Mouse (Mus musculus) large intestine, adult 2 months (tissue): ENCODE results near the gene Ypel3. TPM values are rescaled to one million over a fixed set of nuclear protein-coding genes. Genes with fewer than 3 reads are reported as not detected.

Experiments used
- DNase-seq: peaks from one replicate; pipeline ENCODE4 v3.0.0-alpha.2; 2012; ENCODE audit warnings: low read depth, low spot score
- WGBS: fragments of 180-500 bp; shearing (Covaris S2); methylation state at CpG from one replicate; pipeline ENCODE4 v1.1.7; 2018; 5-methylcytosine and 5-hydroxymethylcytosine counted together
- polyA plus RNA-seq: library from polyadenylated mRNA; depleted of rRNA; stranded (reverse); fragments of >200 nt; gene quantifications from 2 replicates; pipeline ENCODE4 v1.2.3, GENCODE M21; 2012; rRNA removed

The Ypel3 gene
- polyA plus RNA-seq, 1 experiment: 84.4 TPM

GRCm38 (mm10) chr7:126803751-126804150 is 27.0 kb downstream of the Ypel3 start:
- DNase-seq: no peak

GRCm38 (mm10) chr7:126806956-126807355 is 30.2 kb downstream of the Ypel3 start:
- DNase-seq: peak; percentile 90
- 24% methylated on average over 6 of the region's 6 CpGs for WGBS

- DNase-seq: no peak
- WGBS: 45% methylated on average over 4 of the region's 4 CpGs
Observed at GRCm38 (mm10) chr7:126807405-126807804, 30.6 kb downstream of the Ypel3 start.

GRCm38 (mm10) chr7:126808703-126809455 is 32.1 kb downstream of the Ypel3 start:
- under 1% methylated on average over 43 of the region's 43 CpGs for WGBS

GRCm38 (mm10) chr7:126809723-126810369 is 33.1 kb downstream of the Ypel3 start:
- no peak for DNase-seq
- WGBS: 56% methylated on average over 5 of the region's 5 CpGs

More at GRCm38 (mm10) chr7:126808703-126809455, 32.1 kb downstream of the Ypel3 start:
- no peak for DNase-seq

- no peak for DNase-seq
- WGBS: 46% methylated on average over 8 of the region's 8 CpGs
Observed at GRCm38 (mm10) chr7:126815726-126816222, 39.0 kb downstream of the Ypel3 start.

- 62% methylated on average over 8 of the region's 8 CpGs for WGBS
- DNase-seq: no peak
Observed at GRCm38 (mm10) chr7:126816494-126816893, 39.7 kb downstream of the Ypel3 start.

- no peak for DNase-seq
- 84% methylated on average over 7 of the region's 7 CpGs for WGBS
Observed at GRCm38 (mm10) chr7:126817595-126817994, 40.8 kb downstream of the Ypel3 start.

- WGBS: 10% methylated on average over 1 of the region's 1 CpGs
- no peak for DNase-seq
Observed at GRCm38 (mm10) chr7:126818818-126819217, 42.1 kb downstream of the Ypel3 start.

- no peak for DNase-seq
- 26% methylated on average over 7 of the region's 7 CpGs for WGBS
Observed at GRCm38 (mm10) chr7:126821835-126822511, 45.2 kb downstream of the Ypel3 start.

GRCm38 (mm10) chr7:126822741-126823140 is 46.0 kb downstream of the Ypel3 start:
- DNase-seq: no peak
- 41% methylated on average over 9 of the region's 9 CpGs for WGBS

GRCm38 (mm10) chr7:126823202-126823711 is 46.5 kb downstream of the Ypel3 start:
- DNase-seq: no peak
- WGBS: 3% methylated on average over 12 of the region's 19 CpGs

- 18% methylated on average over 10 of the region's 10 CpGs for WGBS
Observed at GRCm38 (mm10) chr7:126823940-126824339, 47.2 kb downstream of the Ypel3 start.

GRCm38 (mm10) chr7:126825403-126825802 is 48.6 kb downstream of the Ypel3 start:
- DNase-seq: no peak
- 24% methylated on average over 8 of the region's 8 CpGs for WGBS

More at GRCm38 (mm10) chr7:126823940-126824339, 47.2 kb downstream of the Ypel3 start:
- no peak for DNase-seq

- WGBS: 62% methylated on average over 5 of the region's 5 CpGs
- DNase-seq: no peak
Observed at GRCm38 (mm10) chr7:126825952-126826351, 49.2 kb downstream of the Ypel3 start.

Other genes with a start within 250 kb of the Ypel3 start
- 89.5 and 103 TPM in 2 replicates for gene Eif3c, start 210.5 kb upstream of the Ypel3 start, polyA plus RNA-seq
- 1.6 and 3.5 TPM in 2 replicates for gene Apobr, start 192.0 kb upstream of the Ypel3 start, polyA plus RNA-seq
- gene Cln3, start 191.1 kb upstream of the Ypel3 start, polyA plus RNA-seq: 35.0 and 37.1 TPM in 2 replicates
- gene Il27, start 182.0 kb upstream of the Ypel3 start, polyA plus RNA-seq: 0.16 and 0.37 TPM in 2 replicates
- 37.6 and 54.5 TPM in 2 replicates for gene Nupr1, start 146.1 kb upstream of the Ypel3 start, polyA plus RNA-seq
- 27.6 and 30.2 TPM in 2 replicates for gene Sgf29, start 127.6 kb upstream of the Ypel3 start, polyA plus RNA-seq
- gene Sult1a1, start 100.5 kb upstream of the Ypel3 start, polyA plus RNA-seq: 8.5 and 9.5 TPM in 2 replicates
- gene Bola2, start 81.6 kb upstream of the Ypel3 start, polyA plus RNA-seq: 49.0 and 63.3 TPM in 2 replicates
- 8.8 and 12.0 TPM in 2 replicates for gene Slx1b, start 81.2 kb upstream of the Ypel3 start, polyA plus RNA-seq
- 137 and 143 TPM in 2 replicates for gene Coro1a, start 69.2 kb upstream of the Ypel3 start, polyA plus RNA-seq
- 497 and 498 TPM in 2 replicates for gene Mapk3, start 17.4 kb upstream of the Ypel3 start, polyA plus RNA-seq
- 32.7 and 34.4 TPM in 2 replicates for gene Gdpd3, start 10.6 kb upstream of the Ypel3 start, polyA plus RNA-seq
- 0.87 and 1.6 TPM in 2 replicates for gene Tbx6, start 4.5 kb downstream of the Ypel3 start, polyA plus RNA-seq
- 245 and 253 TPM in 2 replicates for gene Ppp4c, start 15.5 kb downstream of the Ypel3 start, polyA plus RNA-seq
- 1.9 and 2.6 TPM in 2 replicates for gene Fam57b, start 20.7 kb downstream of the Ypel3 start, polyA plus RNA-seq
- gene 4930451I11Rik, start 54.7 kb downstream of the Ypel3 start, polyA plus RNA-seq: not detected in 2 replicates
- not detected in 2 replicates for gene Doc2a, start 70.5 kb downstream of the Ypel3 start, polyA plus RNA-seq
- 9.4 and 13.4 TPM in 2 replicates for gene Hirip3, start 85.0 kb downstream of the Ypel3 start, polyA plus RNA-seq
- 36.5 and 39.3 TPM in 2 replicates for gene Ino80e, start 85.4 kb downstream of the Ypel3 start, polyA plus RNA-seq
- 37.8 and 51.7 TPM in 2 replicates for gene Taok2, start 107.7 kb downstream of the Ypel3 start, polyA plus RNA-seq
- 64.4 and 92.1 TPM in 2 replicates for gene Tmem219, start 146.0 kb downstream of the Ypel3 start, polyA plus RNA-seq
- 9.5 and 13.9 TPM in 2 replicates for gene Kctd13, start 151.9 kb downstream of the Ypel3 start, polyA plus RNA-seq
- 0.43 and 0.45 TPM in 2 replicates for gene Asphd1, start 172.6 kb downstream of the Ypel3 start, polyA plus RNA-seq
- gene Sez6l2, start 173.6 kb downstream of the Ypel3 start, polyA plus RNA-seq: 2.9 and 3.4 TPM in 2 replicates
- 324 and 348 TPM in 2 replicates for gene Cdipt, start 199.0 kb downstream of the Ypel3 start, polyA plus RNA-seq
- 0.80 and 1.1 TPM in 2 replicates for gene Cdiptos, start 199.1 kb downstream of the Ypel3 start, polyA plus RNA-seq
- 185 and 289 TPM in 2 replicates for gene Mvp, start 237.7 kb downstream of the Ypel3 start, polyA plus RNA-seq
- gene Pagr1b, start 239.5 kb downstream of the Ypel3 start, polyA plus RNA-seq: 0.45 and 3.0 TPM in 2 replicates
- 5.3 and 11.3 TPM in 2 replicates for gene Pagr1a, start 240.4 kb downstream of the Ypel3 start, polyA plus RNA-seq
- 22.1 and 23.8 TPM in 2 replicates for gene Gm42742, start 244.1 kb downstream of the Ypel3 start, polyA plus RNA-seq
- gene Prrt2, start 244.3 kb downstream of the Ypel3 start, polyA plus RNA-seq: 1.7 and 2.5 TPM in 2 replicates